Mouse (Mus musculus): ENCODE measurements around the gene Nfxl1. TPM values are rescaled to one million over a fixed set of nuclear protein-coding genes. Genes with fewer than 3 reads are reported as not detected.

Gene Nfxl1
- polyA plus RNA-seq, 1 experiment: 11.6 TPM

GRCm38 (mm10) chr5:72505740-72506139 lies 53.7 kb downstream of the Nfxl1 start:
- H3K4me1 ChIP-seq (ENCODE audit: control insufficient read depth, insufficient read depth, low read length): no peaks in the 10 kb centered on the region; the same call in 1 of the 2 replicates
- no peak overlapping the region for H3K4me3 ChIP-seq (replicated peaks; ENCODE audit: control insufficient read depth, low read depth, low read length)
- TF ChIP-seq POLR2A (IDR thresholded peaks at IDR 0.05; ENCODE audit: borderline replicate concordance, control insufficient read depth, low read depth, low read length) (no peak), CTCF (IDR thresholded peaks at IDR 0.05; ENCODE audit: control insufficient read depth, insufficient read depth, low read length) (no peak)
- no peak overlapping the region for H3K27ac ChIP-seq (ENCODE audit: control insufficient read depth, insufficient read depth, low read depth, low read length, poor library complexity)
- WGBS: 65% methylated on average over 5 of the region's 5 CpGs

GRCm38 (mm10) chr5:72503531-72504523 lies 55.7 kb downstream of the Nfxl1 start, which contains the start of gene Corin:
TSS of gene Corin (minus strand) at chr5:72504473.
- Histone ChIP-seq H3K4me3 (replicated peaks; ENCODE audit: control insufficient read depth, low read depth, low read length) (no peak within 1 kb of the TSS), H3K4me1 (ENCODE audit: control insufficient read depth, insufficient read depth, low read length) (no peaks in the 10 kb centered on the region; the same call in 1 of the 2 replicates), H3K27ac (ENCODE audit: control insufficient read depth, insufficient read depth, low read depth, low read length, poor library complexity) (no peak within 1 kb of the TSS)
- no peak for TF ChIP-seq POLR2A (IDR thresholded peaks at IDR 0.05; ENCODE audit: borderline replicate concordance, control insufficient read depth, low read depth, low read length)
- no peak for TF ChIP-seq CTCF (IDR thresholded peaks at IDR 0.05; ENCODE audit: control insufficient read depth, insufficient read depth, low read length)
- WGBS: 3% methylated on average over 64 of the region's 64 CpGs

GRCm38 (mm10) chr5:72502778-72503177 lies 56.7 kb downstream of the Nfxl1 start:
- 75% methylated on average over 8 of the region's 8 CpGs for WGBS
- Histone ChIP-seq H3K4me1 (ENCODE audit: control insufficient read depth, insufficient read depth, low read length) (no peaks in the 10 kb centered on the region; the same call in 1 of the 2 replicates), H3K27ac (ENCODE audit: control insufficient read depth, insufficient read depth, low read depth, low read length, poor library complexity) (no peak overlapping the region), H3K4me3 (replicated peaks; ENCODE audit: control insufficient read depth, low read depth, low read length) (no peak overlapping the region)
- TF ChIP-seq POLR2A (IDR thresholded peaks at IDR 0.05; ENCODE audit: borderline replicate concordance, control insufficient read depth, low read depth, low read length): no peak
- TF ChIP-seq CTCF (IDR thresholded peaks at IDR 0.05; ENCODE audit: control insufficient read depth, insufficient read depth, low read length): no peak

GRCm38 (mm10) chr5:72501763-72502162 lies 57.7 kb downstream of the Nfxl1 start:
- 49% methylated on average over 3 of the region's 3 CpGs for WGBS
- Histone ChIP-seq H3K4me1 (ENCODE audit: control insufficient read depth, insufficient read depth, low read length) (no peaks in the 10 kb centered on the region; the same call in 1 of the 2 replicates), H3K4me3 (replicated peaks; ENCODE audit: control insufficient read depth, low read depth, low read length) (no peak overlapping the region), H3K27ac (ENCODE audit: control insufficient read depth, insufficient read depth, low read depth, low read length, poor library complexity) (no peak overlapping the region)
- no peak for TF ChIP-seq POLR2A (IDR thresholded peaks at IDR 0.05; ENCODE audit: borderline replicate concordance, control insufficient read depth, low read depth, low read length)
- no peak for TF ChIP-seq CTCF (IDR thresholded peaks at IDR 0.05; ENCODE audit: control insufficient read depth, insufficient read depth, low read length)

- 82% methylated on average over 10 of the region's 10 CpGs for WGBS
- H3K27ac ChIP-seq (ENCODE audit: control insufficient read depth, insufficient read depth, low read depth, low read length, poor library complexity): no peak overlapping the region
- H3K4me3 ChIP-seq (replicated peaks; ENCODE audit: control insufficient read depth, low read depth, low read length): no peak overlapping the region
- no peaks in the 10 kb centered on the region for H3K4me1 ChIP-seq (ENCODE audit: control insufficient read depth, insufficient read depth, low read length)
- TF ChIP-seq CTCF (IDR thresholded peaks at IDR 0.05; ENCODE audit: control insufficient read depth, insufficient read depth, low read length) (no peak), POLR2A (IDR thresholded peaks at IDR 0.05; ENCODE audit: borderline replicate concordance, control insufficient read depth, low read depth, low read length) (no peak)
Observed at GRCm38 (mm10) chr5:72498271-72498670, 61.2 kb downstream of the Nfxl1 start.

- Histone ChIP-seq H3K27ac (ENCODE audit: control insufficient read depth, insufficient read depth, low read depth, low read length, poor library complexity) (no peak overlapping the region), H3K4me1 (ENCODE audit: control insufficient read depth, insufficient read depth, low read length) (no peaks in the 10 kb centered on the region), H3K4me3 (replicated peaks; ENCODE audit: control insufficient read depth, low read depth, low read length) (no peak overlapping the region)
- 20% methylated on average over 4 of the region's 4 CpGs for WGBS
- no peak for TF ChIP-seq CTCF (IDR thresholded peaks at IDR 0.05; ENCODE audit: control insufficient read depth, insufficient read depth, low read length)
Observed at GRCm38 (mm10) chr5:72496756-72497155, 62.7 kb downstream of the Nfxl1 start.

- Histone ChIP-seq H3K27ac (ENCODE audit: control insufficient read depth, insufficient read depth, low read depth, low read length, poor library complexity) (no peak overlapping the region), H3K4me3 (replicated peaks; ENCODE audit: control insufficient read depth, low read depth, low read length) (no peak overlapping the region), H3K4me1 (ENCODE audit: control insufficient read depth, insufficient read depth, low read length) (no peaks in the 10 kb centered on the region; the same call in 1 of the 2 replicates)
- 77% methylated on average over 7 of the region's 7 CpGs for WGBS
- TF ChIP-seq POLR2A (IDR thresholded peaks at IDR 0.05; ENCODE audit: borderline replicate concordance, control insufficient read depth, low read depth, low read length): no peak
- no peak for TF ChIP-seq CTCF (IDR thresholded peaks at IDR 0.05; ENCODE audit: control insufficient read depth, insufficient read depth, low read length)
Observed at GRCm38 (mm10) chr5:72493906-72494305, 65.6 kb downstream of the Nfxl1 start.

GRCm38 (mm10) chr5:72491232-72491631 lies 68.3 kb downstream of the Nfxl1 start:
- WGBS: 12% methylated on average over 2 of the region's 2 CpGs
- Histone ChIP-seq H3K27ac (ENCODE audit: control insufficient read depth, insufficient read depth, low read depth, low read length, poor library complexity) (no peak overlapping the region), H3K4me1 (ENCODE audit: control insufficient read depth, insufficient read depth, low read length) (no peaks in the 10 kb centered on the region; the same call in 1 of the 2 replicates), H3K4me3 (replicated peaks; ENCODE audit: control insufficient read depth, low read depth, low read length) (no peak overlapping the region)
- TF ChIP-seq POLR2A (IDR thresholded peaks at IDR 0.05; ENCODE audit: borderline replicate concordance, control insufficient read depth, low read depth, low read length) (no peak), CTCF (IDR thresholded peaks at IDR 0.05; ENCODE audit: control insufficient read depth, insufficient read depth, low read length) (no peak)
